Mouse (Mus musculus): ENCODE measurements around the gene Lrrc71. TPM values are rescaled to one million over a fixed set of nuclear protein-coding genes. Genes with fewer than 3 reads are reported as not detected.

Lrrc71 gene
- polyA plus RNA-seq, 1 experiment from 2014 or later: 0.63 TPM

GRCm38 (mm10) chr3:87770280-87770679 is 21.9 kb upstream of the Lrrc71 start:
- WGBS: 2% methylated on average over 4 of the region's 4 CpGs
- DNase-seq (ENCODE audit: low spot score): no peak
- H3K27me3 ChIP-seq (ENCODE audit: insufficient read depth, poor library complexity, severe bottlenecking): peaks cover 82% of the 10 kb centered on the region

GRCm38 (mm10) chr3:87769506-87769905 is 21.1 kb upstream of the Lrrc71 start:
- no peak for DNase-seq (ENCODE audit: low spot score)

More at GRCm38 (mm10) chr3:87770280-87770679, 21.9 kb upstream of the Lrrc71 start:
- no peak overlapping the region for H3K27ac ChIP-seq
- H3K4me3 ChIP-seq: no peak overlapping the region
- no peaks in the 10 kb centered on the region for H3K9me3 ChIP-seq
- H3K4me1 ChIP-seq: peaks cover 20% of the 10 kb centered on the region
- no peaks in the 10 kb centered on the region for H3K36me3 ChIP-seq

GRCm38 (mm10) chr3:87768844-87769243 is 20.4 kb upstream of the Lrrc71 start:
- peaks cover 34% of the 10 kb centered on the region for H3K4me1 ChIP-seq
- H3K4me3 ChIP-seq: peak overlapping the region; percentile 64
- peak overlapping the region; percentile 81 for H3K27ac ChIP-seq
- DNase-seq (ENCODE audit: low spot score): peak; percentile 90
- H3K27me3 ChIP-seq (ENCODE audit: insufficient read depth, poor library complexity, severe bottlenecking): peaks cover 75% of the 10 kb centered on the region
- H3K9me3 ChIP-seq: no peaks in the 10 kb centered on the region
- WGBS: under 1% methylated on average over 37 of the region's 37 CpGs
- no peaks in the 10 kb centered on the region for H3K36me3 ChIP-seq

More at GRCm38 (mm10) chr3:87769506-87769905, 21.1 kb upstream of the Lrrc71 start:
- Histone ChIP-seq H3K27me3 (ENCODE audit: insufficient read depth, poor library complexity, severe bottlenecking) (peaks cover 81% of the 10 kb centered on the region), H3K4me3 (no peak overlapping the region), H3K27ac (no peak overlapping the region), H3K4me1 (peaks cover 27% of the 10 kb centered on the region), H3K9me3 (no peaks in the 10 kb centered on the region), H3K36me3 (no peaks in the 10 kb centered on the region)
- 77% methylated on average over 8 of the region's 8 CpGs for WGBS

DNA sequence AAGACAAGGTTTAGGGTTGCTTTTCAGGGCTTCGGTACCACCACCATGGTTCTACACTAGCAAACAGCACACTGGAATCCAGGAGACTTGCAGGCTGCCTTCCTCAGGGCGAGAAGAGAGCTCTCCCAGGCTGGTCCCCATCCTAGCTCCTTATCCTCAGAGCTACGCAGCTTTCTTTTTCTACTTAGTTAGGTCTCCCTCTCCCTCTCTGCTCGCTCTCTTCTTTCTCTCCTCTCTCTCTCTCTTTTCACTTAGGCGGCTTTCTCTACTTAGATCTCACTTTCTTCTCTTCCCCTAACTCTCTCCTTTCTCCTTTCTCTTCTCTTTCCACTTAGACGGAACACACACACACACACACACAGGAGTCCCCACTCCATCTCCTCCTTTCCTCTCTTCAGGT is 20.0 kb upstream of the Lrrc71 start:
- H3K4me1 ChIP-seq: peaks cover 38% of the 10 kb centered on the region

DNA sequence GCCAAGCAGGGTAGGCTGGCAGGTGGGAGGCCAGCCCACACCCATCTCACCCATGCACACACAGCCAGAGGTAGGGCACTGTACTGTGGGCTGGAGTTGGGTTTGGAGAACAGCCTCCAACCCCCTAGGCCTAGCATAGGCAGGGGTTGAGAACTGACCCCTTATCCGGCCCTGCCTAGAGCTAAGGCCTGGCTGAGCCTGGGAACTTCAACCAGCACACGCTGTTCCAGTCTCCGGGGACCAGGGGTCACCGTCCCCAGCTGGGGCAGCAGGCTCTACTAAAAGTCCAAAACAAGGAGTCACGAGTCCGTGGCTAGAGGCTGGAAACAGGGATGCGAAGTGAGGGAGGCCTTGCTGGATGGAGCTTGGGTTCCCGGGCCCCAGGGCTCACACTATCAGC is 19.3 kb upstream of the Lrrc71 start:
- no peaks in the 10 kb centered on the region for H3K9me3 ChIP-seq
- peaks cover 64% of the 10 kb centered on the region for H3K27me3 ChIP-seq (ENCODE audit: insufficient read depth, poor library complexity, severe bottlenecking)
- peak overlapping the region; percentile 64 for H3K4me3 ChIP-seq
- WGBS: 65% methylated on average over 8 of the region's 8 CpGs
- H3K36me3 ChIP-seq: no peaks in the 10 kb centered on the region
- peaks cover 45% of the 10 kb centered on the region for H3K4me1 ChIP-seq
- H3K27ac ChIP-seq: peak overlapping the region; percentile 81
- DNase-seq (ENCODE audit: low spot score): no peak

More for the DNA sequence above, 20.0 kb upstream of the Lrrc71 start:
- H3K9me3 ChIP-seq: no peaks in the 10 kb centered on the region
- peak overlapping the region; percentile 64 for H3K4me3 ChIP-seq
- DNase-seq (ENCODE audit: low spot score): no peak
- H3K27ac ChIP-seq: peak overlapping the region; percentile 81
- H3K27me3 ChIP-seq (ENCODE audit: insufficient read depth, poor library complexity, severe bottlenecking): peaks cover 71% of the 10 kb centered on the region
- no peaks in the 10 kb centered on the region for H3K36me3 ChIP-seq
- WGBS: 38% methylated on average over 6 of the region's 6 CpGs

GRCm38 (mm10) chr3:87766284-87766667 is 17.9 kb upstream of the Lrrc71 start:
- Histone ChIP-seq H3K4me3 (no peak overlapping the region), H3K4me1 (peaks cover 59% of the 10 kb centered on the region), H3K9me3 (no peaks in the 10 kb centered on the region), H3K27me3 (ENCODE audit: insufficient read depth, poor library complexity, severe bottlenecking) (peaks cover 54% of the 10 kb centered on the region), H3K27ac (peak overlapping the region; percentile 84; the same call in 1 of the 2 replicates), H3K36me3 (no peaks in the 10 kb centered on the region)
- WGBS: 74% methylated on average over 3 of the region's 3 CpGs
- no peak for DNase-seq (ENCODE audit: low spot score)

DNA sequence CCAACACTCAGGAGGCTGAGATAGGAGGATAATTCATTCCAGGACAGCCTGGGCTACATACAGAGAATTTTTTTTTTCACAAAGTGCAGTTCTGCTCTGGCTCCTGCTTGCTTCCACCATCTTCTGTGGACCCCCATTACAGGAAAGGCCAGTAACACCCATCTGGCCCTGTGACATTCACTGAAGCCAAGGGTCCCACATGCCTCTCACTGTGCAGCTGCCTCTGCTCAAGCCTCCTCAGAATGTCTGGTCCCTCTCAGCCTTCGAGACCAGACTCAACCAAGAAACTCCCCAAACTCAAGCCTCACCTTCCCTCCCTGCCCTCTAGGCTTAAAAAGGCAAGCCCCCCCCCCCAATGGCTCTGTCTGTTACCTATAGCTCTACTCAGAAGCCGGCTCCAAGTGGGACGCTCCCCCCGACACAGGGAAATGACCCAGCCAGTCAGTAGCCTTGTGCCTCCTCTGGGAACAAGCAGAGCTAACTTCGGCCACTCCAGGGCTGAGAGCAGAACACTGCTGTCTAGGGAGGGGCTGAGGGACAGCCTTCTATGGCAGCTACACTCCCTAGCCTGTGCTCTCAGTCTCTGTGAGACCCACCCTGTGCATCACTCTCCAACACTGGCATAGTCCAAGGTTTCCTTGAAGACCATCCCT is 17.3 kb upstream of the Lrrc71 start:
- DNase-seq (ENCODE audit: low spot score): no peak
- Histone ChIP-seq H3K27ac (peak overlapping the region; percentile 84; the same call in 1 of the 2 replicates), H3K36me3 (no peaks in the 10 kb centered on the region), H3K27me3 (ENCODE audit: insufficient read depth, poor library complexity, severe bottlenecking) (peaks cover 53% of the 10 kb centered on the region), H3K4me1 (peaks cover 58% of the 10 kb centered on the region), H3K9me3 (no peaks in the 10 kb centered on the region), H3K4me3 (no peak overlapping the region)
- WGBS: 66% methylated on average over 5 of the region's 5 CpGs

GRCm38 (mm10) chr3:87765091-87765490 is 16.7 kb upstream of the Lrrc71 start:
- no peaks in the 10 kb centered on the region for H3K9me3 ChIP-seq
- H3K36me3 ChIP-seq: no peaks in the 10 kb centered on the region
- H3K27me3 ChIP-seq (ENCODE audit: insufficient read depth, poor library complexity, severe bottlenecking): peaks cover 50% of the 10 kb centered on the region
- peak overlapping the region; percentile 39 for H3K4me3 ChIP-seq
- peaks cover 61% of the 10 kb centered on the region for H3K4me1 ChIP-seq
- WGBS: 14% methylated on average over 10 of the region's 10 CpGs
- H3K27ac ChIP-seq: peak overlapping the region; percentile 84
- no peak for DNase-seq (ENCODE audit: low spot score)

DNA sequence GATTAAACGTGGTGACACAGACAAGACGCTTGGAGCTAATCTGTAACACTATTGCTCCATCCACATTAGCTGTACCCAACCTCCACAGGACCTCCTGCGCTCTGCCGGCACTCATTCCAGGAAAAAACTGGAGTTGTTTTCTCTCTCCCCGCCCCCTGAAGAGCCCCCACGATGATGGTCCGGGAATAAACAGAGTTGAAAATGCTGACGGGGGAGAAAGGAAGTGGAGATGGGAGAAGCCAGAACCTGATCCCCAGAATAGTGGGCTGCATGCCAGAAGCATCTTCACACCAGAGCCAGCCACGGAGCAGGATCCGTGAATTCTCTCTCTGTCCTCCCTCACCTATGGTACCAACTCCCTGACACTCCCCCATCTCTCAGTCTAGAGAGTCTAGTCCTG is 16.1 kb upstream of the Lrrc71 start:
- 17% methylated on average over 10 of the region's 10 CpGs for WGBS
- H3K4me1 ChIP-seq: peaks cover 64% of the 10 kb centered on the region
- peak overlapping the region; percentile 84 for H3K27ac ChIP-seq
- H3K9me3 ChIP-seq: no peaks in the 10 kb centered on the region
- peak overlapping the region; percentile 39 for H3K4me3 ChIP-seq
- DNase-seq (ENCODE audit: low spot score): no peak
- H3K36me3 ChIP-seq: no peaks in the 10 kb centered on the region
- peaks cover 48% of the 10 kb centered on the region for H3K27me3 ChIP-seq (ENCODE audit: insufficient read depth, poor library complexity, severe bottlenecking)

- peak overlapping the region; percentile 84 for H3K27ac ChIP-seq
- WGBS: 15% methylated on average over 15 of the region's 15 CpGs
- H3K4me1 ChIP-seq: peaks cover 68% of the 10 kb centered on the region
- peaks cover 51% of the 10 kb centered on the region for H3K27me3 ChIP-seq (ENCODE audit: insufficient read depth, poor library complexity, severe bottlenecking)
- 0 out of 2 replicates have a peak, but pooled peaks cover 5% of the 10 kb centered on the region for H3K36me3 ChIP-seq
- H3K9me3 ChIP-seq: no peaks in the 10 kb centered on the region
- peak; percentile 90 for DNase-seq (ENCODE audit: low spot score)
- peak overlapping the region; percentile 39 for H3K4me3 ChIP-seq
Observed at GRCm38 (mm10) chr3:87763683-87764289, 15.4 kb upstream of the Lrrc71 start.

GRCm38 (mm10) chr3:87763202-87763601 is 14.8 kb upstream of the Lrrc71 start:
- H3K4me3 ChIP-seq: no peak overlapping the region
- H3K36me3 ChIP-seq: 0 out of 2 replicates have a peak, but pooled peaks cover 7% of the 10 kb centered on the region
- peaks cover 54% of the 10 kb centered on the region for H3K27me3 ChIP-seq (ENCODE audit: insufficient read depth, poor library complexity, severe bottlenecking)
- no peaks in the 10 kb centered on the region for H3K9me3 ChIP-seq
- H3K4me1 ChIP-seq: peaks cover 70% of the 10 kb centered on the region
- H3K27ac ChIP-seq: peak overlapping the region; percentile 84
- no peak for DNase-seq (ENCODE audit: low spot score)
- 54% methylated on average over 4 of the region's 4 CpGs for WGBS

- DNase-seq (ENCODE audit: low spot score): no peak
- Histone ChIP-seq H3K27ac (peak overlapping the region; percentile 84), H3K4me3 (no peak overlapping the region), H3K4me1 (peaks cover 66% of the 10 kb centered on the region), H3K9me3 (no peaks in the 10 kb centered on the region), H3K27me3 (ENCODE audit: insufficient read depth, poor library complexity, severe bottlenecking) (peaks cover 54% of the 10 kb centered on the region), H3K36me3 (peaks cover 12% of the 10 kb centered on the region; the same call in 1 of the 2 replicates)
- 63% methylated on average over 20 of the region's 20 CpGs for WGBS
Observed at GRCm38 (mm10) chr3:87761408-87762375, 13.3 kb upstream of the Lrrc71 start.
